ENCODE assay signal across 7 mouse cellular contexts in genomic region chr7:3692382-3692986, GRCm38 (mm10). TPM values are rescaled to one million over a fixed set of nuclear protein-coding genes. Genes with fewer than 3 reads are reported as not detected.
A peak's percentile ranks its signal among the peaks of the same experiment; 100 is the strongest.
DNase-seq lines count a peak whose midpoint lies in the region; ATAC-seq and TF ChIP-seq lines count a peak whose summit lies in the region.

Gene Tsen34, plus strand, starts transcription at chr7:3692863.

- intact Hi-C loops in heart, postnatal 36 days (cut with DNase I), result loop anchor here (5.0 kb wide), 1 partner anchor 45 kb away; the partner anchor contains the start of gene Cnot3

- TF ChIP-seq CTCF in embryonic fibroblast, embryonic 13.5 days (IDR thresholded peaks at IDR 0.05; ENCODE audit: borderline replicate concordance, insufficient read depth, low read length), result no peak

- H3K4me2 ChIP-seq in limb, embryonic 14.5 days (replicated peaks; ENCODE audit: low read depth, low read length, severe bottlenecking), result peak within 1 kb of the TSS; percentile 90
- H3K4me2 ChIP-seq in stomach, embryonic 14.5 days (replicated peaks; ENCODE audit: low read depth, low read length), result peak within 1 kb of the TSS; percentile 66

- 1% methylated on average over 49 of the region's 49 CpGs for WGBS in limb, embryonic 14.5 days
- WGBS in stomach, embryonic 14.5 days, result under 1% methylated on average over 49 of the region's 49 CpGs

- H3K9me3 ChIP-seq in limb, embryonic 14.5 days (ENCODE audit: control insufficient read depth, low read length), result no peaks in the 10 kb centered on the region
- H3K9me3 ChIP-seq in stomach, embryonic 14.5 days (ENCODE audit: control insufficient read depth, low read depth, low read length), result no peaks in the 10 kb centered on the region

- DNase-seq in thymus, postnatal 0 days (ENCODE audit: low spot score), result peak; percentile 50
- DNase-seq in thymus, postnatal 36 days, result no peak
- DNase-seq in heart, postnatal 36 days, result no peak
- peak; percentile 13 for DNase-seq in limb, embryonic 14.5 days (ENCODE audit: low spot score)
- no peak for DNase-seq in cerebellum, postnatal 4 days (ENCODE audit: low spot score in 2 of 2)

- peak within 1 kb of the TSS; percentile 80 for H3K4me3 ChIP-seq in embryonic fibroblast, embryonic 13.5 days (ENCODE audit: insufficient read depth, low read length)
- peak within 1 kb of the TSS; percentile 78 for H3K4me3 ChIP-seq in limb, embryonic 14.5 days (replicated peaks; ENCODE audit: low read length)
- peak within 1 kb of the TSS; percentile 68 for H3K4me3 ChIP-seq in stomach, embryonic 14.5 days (ENCODE audit: low read depth, low read length)

- H3K36me3 ChIP-seq in limb, embryonic 14.5 days (ENCODE audit: control insufficient read depth, insufficient read depth, low read length), result peaks cover 34% of the 10 kb centered on the region
- H3K36me3 ChIP-seq in stomach, embryonic 14.5 days (ENCODE audit: control insufficient read depth, insufficient read depth, low read length), result peaks cover 18% of the 10 kb centered on the region

- ATAC-seq in limb, embryonic 14.5 days (ENCODE audit: low FRiP score, low read depth), result peak; percentile 41
- no peak for ATAC-seq in stomach, embryonic 14.5 days (ENCODE audit: insufficient number of reproducible peaks, insufficient read depth, low FRiP score, low read depth)

- no peaks in the 10 kb centered on the region for H3K27me3 ChIP-seq in limb, embryonic 14.5 days (ENCODE audit: control insufficient read depth, insufficient read depth, low read length)
- H3K27me3 ChIP-seq in stomach, embryonic 14.5 days (ENCODE audit: control insufficient read depth, insufficient read depth, low read length), result no peaks in the 10 kb centered on the region

- H3K4me1 ChIP-seq in embryonic fibroblast, embryonic 13.5 days (ENCODE audit: control insufficient read depth, insufficient read depth, low read length), result no peaks in the 10 kb centered on the region; the same call in 1 of the 2 replicates
- peaks cover 13% of the 10 kb centered on the region for H3K4me1 ChIP-seq in limb, embryonic 14.5 days (ENCODE audit: control insufficient read depth, insufficient read depth, low read length)
- H3K4me1 ChIP-seq in stomach, embryonic 14.5 days (ENCODE audit: control insufficient read depth, insufficient read depth, low read length), result peaks cover 16% of the 10 kb centered on the region; the same call in 1 of the 2 replicates

- H3K9ac ChIP-seq in limb, embryonic 14.5 days (ENCODE audit: low read depth, low read length, severe bottlenecking), result peak within 1 kb of the TSS; percentile 89
- peak within 1 kb of the TSS; percentile 81 for H3K9ac ChIP-seq in stomach, embryonic 14.5 days (replicated peaks; ENCODE audit: low read depth, low read length)

- peak within 1 kb of the TSS; percentile 91 for H3K27ac ChIP-seq in embryonic fibroblast, embryonic 13.5 days (ENCODE audit: insufficient read depth, low read length)
- peak within 1 kb of the TSS; percentile 94 for H3K27ac ChIP-seq in limb, embryonic 14.5 days (replicated peaks; ENCODE audit: low read depth, low read length)
- H3K27ac ChIP-seq in stomach, embryonic 14.5 days (ENCODE audit: low read length), result peak within 1 kb of the TSS; percentile 99

- peak; percentile 77 for TF ChIP-seq POLR2A in embryonic fibroblast, embryonic 13.5 days (IDR thresholded peaks at IDR 0.05; ENCODE audit: low read depth, low read length)
- TF ChIP-seq POLR2A in limb, embryonic 14.5 days (IDR thresholded peaks at IDR 0.05; ENCODE audit: borderline replicate concordance, extremely low read depth, insufficient read depth, insufficient read length), result 0 out of 2 replicates have a peak, but pooled peaks have one; percentile 4

RNA-seq across cellular contexts. Expression of gene Tsen34, which starts in this region (rescaled TPM):
- 67.5 and 70.1 TPM in 2 replicates for polyA plus RNA-seq in thymus, postnatal 0 days (2015; fragmentation: Nextera tagmentation; extraction: Ambion mirVana)
- polyA plus RNA-seq in embryonic fibroblast, embryonic 13.5 days (2011; ENCODE audit: insufficient read length, low read depth, missing spikeins), result 81.5 and 85.6 TPM in 2 replicates
- 10 to 100 TPM; 73.9 to 77.4 TPM for total RNA-seq in heart, postnatal 36 days (2021)
- 193 and 271 TPM in 2 replicates for polyA plus RNA-seq in limb, embryonic 14.5 days (2012; rRNA removed)
- polyA plus RNA-seq in limb, embryonic 14.5 days (2014; fragmentation: Nextera tagmentation; extraction: Ambion mirVana), result 273 and 276 TPM in 2 replicates
- polyA plus RNA-seq in stomach, embryonic 14.5 days (2014; fragmentation: Nextera tagmentation; extraction: Ambion mirVana), result 223 and 240 TPM in 2 replicates

Comparison
In these comparisons a context has a peak if more than half of its experiments do, and no peak if none do; other contexts are left out.
1. DNase-seq: peak in thymus, postnatal 0 days (single experiment) and limb, embryonic 14.5 days (single experiment); none in thymus, postnatal 36 days (0 of 2), heart, postnatal 36 days (0 of 2) and cerebellum, postnatal 4 days (0 of 2).
2. Peak in every context shown above with its lines, with median percentiles within 50 percentile points of each other: H3K27ac ChIP-seq and H3K4me3 ChIP-seq.